Mouse (Mus musculus): ENCODE data around the gene Dapk3.
A peak's percentile ranks its signal among the peaks of the same experiment; 100 is the strongest.

GRCm38 (mm10) chr10:81210154-81210553 lies 27.3 kb downstream of the Dapk3 start:
- TF ChIP-seq CTCF (IDR thresholded peaks at IDR 0.05; ENCODE audit: extremely low read depth, insufficient read length, insufficient replicate concordance, low read depth, low read length) (peak; percentile 29; the same call in 1 of the 2 replicates), POLR2A (IDR thresholded peaks at IDR 0.05; ENCODE audit: low read depth, low read length) (no peak)
